Mouse (Mus musculus) induced T-regulatory cell, adult 2 months (primary cell): ENCODE measurements at regions not wholly inside any gene's neighbourhood (a gene's known extent, or its start where the extent isn't known, plus 50 kb on each side); places are given as distances from the start of the nearest gene placed in this dataset.

ENCODE experiments used
- DNase-seq: peaks from one replicate; pipeline ENCODE4 v3.0.0-alpha.2; 2012; ENCODE audit warnings: low read depth

GRCm38 (mm10) chr11:19666732-19667131 is 257.4 kb upstream of the Spred2 start:
- no peak for DNase-seq

GRCm38 (mm10) chr11:19670853-19671530 is 253.2 kb upstream of the Spred2 start:
- DNase-seq, result no peak

- no peak for DNase-seq
Observed at GRCm38 (mm10) chr11:19673012-19673411, 251.2 kb upstream of the Spred2 start.

- no peak for DNase-seq
Observed at GRCm38 (mm10) chr11:19676514-19676913, 247.7 kb upstream of the Spred2 start.

- DNase-seq, result no peak
Observed at GRCm38 (mm10) chr11:19679041-19679440, 245.1 kb upstream of the Spred2 start.

GRCm38 (mm10) chr11:19679669-19680068 is 244.5 kb upstream of the Spred2 start:
- DNase-seq, result no peak

- DNase-seq, result no peak
Observed at GRCm38 (mm10) chr11:19701198-19701597, 223.0 kb upstream of the Spred2 start.

- DNase-seq, result no peak
Observed at GRCm38 (mm10) chr11:19708821-19709220, 215.4 kb upstream of the Spred2 start.

- no peak for DNase-seq
Observed at GRCm38 (mm10) chr11:19709337-19709736, 214.8 kb upstream of the Spred2 start.

GRCm38 (mm10) chr11:19713091-19713490 is 211.1 kb upstream of the Spred2 start:
- no peak for DNase-seq

- DNase-seq, result no peak
Observed at GRCm38 (mm10) chr11:19713597-19713996, 210.6 kb upstream of the Spred2 start.

- no peak for DNase-seq
Observed at GRCm38 (mm10) chr11:19714211-19714610, 210.0 kb upstream of the Spred2 start.

GRCm38 (mm10) chr11:19714888-19715595 is 209.1 kb upstream of the Spred2 start:
- DNase-seq, result no peak

GRCm38 (mm10) chr11:19718165-19718564 is 206.0 kb upstream of the Spred2 start:
- DNase-seq, result no peak

- no peak for DNase-seq
Observed at GRCm38 (mm10) chr11:19729031-19729430, 195.1 kb upstream of the Spred2 start.

- no peak for DNase-seq
Observed at GRCm38 (mm10) chr11:19730747-19731146, 193.4 kb upstream of the Spred2 start.

GRCm38 (mm10) chr11:19736076-19736475 is 188.1 kb upstream of the Spred2 start:
- DNase-seq, result no peak

- DNase-seq, result no peak
Observed at GRCm38 (mm10) chr11:19736926-19737325, 187.2 kb upstream of the Spred2 start.

- DNase-seq, result no peak
Observed at GRCm38 (mm10) chr11:19737331-19737730, 186.8 kb upstream of the Spred2 start.

GRCm38 (mm10) chr11:19737807-19738206 is 186.4 kb upstream of the Spred2 start:
- no peak for DNase-seq

GRCm38 (mm10) chr11:19739527-19740151 is 184.5 kb upstream of the Spred2 start:
- no peak for DNase-seq

- no peak for DNase-seq
Observed at GRCm38 (mm10) chr11:19740562-19740961, 183.6 kb upstream of the Spred2 start.
